Mouse (Mus musculus): ENCODE measurements around the gene Adgrf1.
"Not testable (repeated sequence)": the region's sequence is repeated elsewhere in the genome, so short reads cannot be mapped to it uniquely, and the experiment has no call there.

Gene Adgrf1

GRCm38 (mm10) chr17:43267046-43267749 is 2.9 kb upstream of the Adgrf1 start:
- DNase-seq: no peak

- no peak for DNase-seq
Measured at GRCm38 (mm10) chr17:43276220-43276619, 6.1 kb downstream of the Adgrf1 start.

GRCm38 (mm10) chr17:43277223-43277622 is 7.1 kb downstream of the Adgrf1 start:
- no peak for DNase-seq

GRCm38 (mm10) chr17:43279671-43280070 is 9.5 kb downstream of the Adgrf1 start:
- DNase-seq: no peak

GRCm38 (mm10) chr17:43282353-43282752 is 12.2 kb downstream of the Adgrf1 start:
- no peak for DNase-seq

- no peak for DNase-seq
Measured at GRCm38 (mm10) chr17:43282828-43283227, 12.7 kb downstream of the Adgrf1 start.

- DNase-seq: no peak
Measured at GRCm38 (mm10) chr17:43299515-43299914, 29.4 kb downstream of the Adgrf1 start.

GRCm38 (mm10) chr17:43325986-43326671 is 56.0 kb downstream of the Adgrf1 start:
- no peak for DNase-seq

GRCm38 (mm10) chr17:43326726-43327700 is 56.9 kb downstream of the Adgrf1 start:
- DNase-seq: peak; percentile 54

GRCm38 (mm10) chr17:43327810-43328209 is 57.7 kb downstream of the Adgrf1 start:
- DNase-seq: no peak

- no peak for DNase-seq
Measured at GRCm38 (mm10) chr17:43329216-43329615, 59.1 kb downstream of the Adgrf1 start.

- no peak for DNase-seq
Measured at GRCm38 (mm10) chr17:43329761-43330183, 59.6 kb downstream of the Adgrf1 start.

GRCm38 (mm10) chr17:43332686-43333085 is 62.6 kb downstream of the Adgrf1 start:
- no peak for DNase-seq

GRCm38 (mm10) chr17:43334074-43334473 is 63.9 kb downstream of the Adgrf1 start:
- DNase-seq: no peak

GRCm38 (mm10) chr17:43337643-43338042 is 67.5 kb downstream of the Adgrf1 start:
- no peak for DNase-seq

- no peak for DNase-seq
Measured at GRCm38 (mm10) chr17:43338279-43338678, 68.2 kb downstream of the Adgrf1 start.

- not testable (repeated sequence) for DNase-seq
Measured at GRCm38 (mm10) chr17:43346499-43346898, 76.4 kb downstream of the Adgrf1 start.

- DNase-seq: no peak
Measured at GRCm38 (mm10) chr17:43357902-43358539, 87.9 kb downstream of the Adgrf1 start.

- peak; percentile 47 for DNase-seq
Measured at GRCm38 (mm10) chr17:43359826-43360619, 89.9 kb downstream of the Adgrf1 start, which contains the start of gene Adgrf5. Adgrf5 (plus strand) TSS chr17:43360451.

GRCm38 (mm10) chr17:43361021-43361420 is 90.9 kb downstream of the Adgrf1 start:
- DNase-seq: no peak

GRCm38 (mm10) chr17:43362362-43362761 is 92.2 kb downstream of the Adgrf1 start:
- peak; percentile 32 for DNase-seq

GRCm38 (mm10) chr17:43362881-43363280 is 92.8 kb downstream of the Adgrf1 start:
- DNase-seq: peak; percentile 30

Measured in kidney, adult 11 months (tissue).